Mouse (Mus musculus) heart, embryonic 16.5 days (tissue): Measurements from ENCODE around the gene Sncb. TPM values are rescaled to one million over a fixed set of nuclear protein-coding genes. Genes with fewer than 3 reads are reported as not detected.

ENCODE experiments used
- ATAC-seq: fragments of 200-750 bp; cut with Nextera tagmentation; replicated peaks from 2 replicates; pipeline ENCODE4 v1.8.0; 2017; ENCODE audit warnings: moderate number of reproducible peaks; ENCODE audit not compliant: insufficient read depth, low FRiP score; ENCODE audit errors: extremely low read depth
- H3K27ac ChIP-seq: fragments of 300-500 bp; sonication (generic); 2 replicates; pipeline ENCODE4 v1.5.1; 2014; ENCODE audit warnings: mild to moderate bottlenecking, low read length, control low read depth, moderate library complexity
- H3K27me3 ChIP-seq: fragments of 300-500 bp; sonication (generic); 2 replicates; pipeline ENCODE4 v1.6.1; 2014; ENCODE audit warnings: low read length, mixed read lengths; ENCODE audit not compliant: control insufficient read depth, insufficient read depth
- H3K36me3 ChIP-seq: fragments of 300-500 bp; sonication (generic); 2 replicates; pipeline ENCODE4 v1.6.1; 2014; ENCODE audit not compliant: control insufficient read depth, insufficient read depth
- H3K4me1 ChIP-seq: fragments of 300-500 bp; sonication (generic); 2 replicates; pipeline ENCODE4 v1.6.1; 2014; ENCODE audit warnings: low read length, mixed read lengths; ENCODE audit not compliant: control insufficient read depth, insufficient read depth
- H3K4me2 ChIP-seq: fragments of 300-500 bp; sonication (generic); 2 replicates; pipeline ENCODE4 v1.6.1; 2014; ENCODE audit warnings: low read depth, mild to moderate bottlenecking, control low read depth, low read length
- H3K4me3 ChIP-seq: fragments of 300-500 bp; sonication (generic); 2 replicates; pipeline ENCODE4 v1.5.1; 2014; ENCODE audit warnings: mild to moderate bottlenecking, control low read depth, low read length
- H3K9ac ChIP-seq: fragments of 300-500 bp; sonication (generic); 2 replicates; pipeline ENCODE4 v1.6.1; 2014; ENCODE audit warnings: low read length, control low read depth
- H3K9me3 ChIP-seq: fragments of 300-500 bp; sonication (generic); replicated peaks from 2 replicates; pipeline ENCODE4 v1.6.1; 2016; ENCODE audit warnings: low read length; ENCODE audit not compliant: control insufficient read depth
- WGBS: fragments of 180-500 bp; shearing (Covaris S2); extraction: QIAGEN DNeasy Blood & Tissue Kit; methylation state at CpG from one replicate; pipeline ENCODE4 v1.1.7; 2014; 5-methylcytosine and 5-hydroxymethylcytosine counted together
- polyA plus RNA-seq: library from polyadenylated mRNA; unstranded; fragments of >200 nt; fragmentation: Nextera tagmentation; extraction: Ambion mirVana; gene quantifications from 2 replicates; pipeline ENCODE4 v1.2.1, GENCODE M21; 2015

The Sncb gene
- polyA plus RNA-seq, 1 experiment from 2014 or later: not detected

DNA sequence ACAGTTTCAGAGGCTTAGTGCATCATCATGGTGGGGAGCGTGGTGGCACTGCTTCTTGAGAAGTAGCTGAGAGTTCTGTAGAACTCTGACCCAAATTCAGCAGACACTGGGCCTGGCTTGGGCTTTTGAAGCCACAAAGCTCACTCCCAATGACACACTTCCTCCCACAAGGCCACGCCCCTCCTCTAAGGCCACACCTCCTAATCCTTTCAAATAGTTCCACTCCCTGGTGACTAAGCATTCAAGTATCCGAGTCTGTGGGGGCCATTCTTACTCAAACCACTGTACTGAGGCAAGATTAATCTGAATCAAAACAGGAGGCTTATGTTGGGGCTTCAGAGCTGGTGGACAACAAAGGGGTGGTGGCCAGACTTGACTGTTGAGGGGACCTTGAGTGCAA is 55.5 kb downstream of the Sncb start:
- no peaks in the 10 kb centered on the region; the same call in 1 of the 2 replicates for H3K27me3 ChIP-seq
- no peaks in the 10 kb centered on the region for H3K9me3 ChIP-seq
- no peak overlapping the region for H3K4me3 ChIP-seq
- ATAC-seq: no peak
- H3K9ac ChIP-seq: no peak overlapping the region
- no peak overlapping the region for H3K27ac ChIP-seq
- H3K4me2 ChIP-seq: no peak overlapping the region
- H3K36me3 ChIP-seq: no peaks in the 10 kb centered on the region
- no peaks in the 10 kb centered on the region for H3K4me1 ChIP-seq
- WGBS: 65% methylated on average over 3 of the region's 3 CpGs

Other genes starting within 250 kb of the Sncb start
- 136 and 137 TPM in 2 replicates for gene 4833439L19Rik, start 201.2 kb downstream of the Sncb start, polyA plus RNA-seq
- gene Arl10, start 191.6 kb downstream of the Sncb start, polyA plus RNA-seq: 15.9 and 19.4 TPM in 2 replicates
- gene Nop16, start 176.5 kb downstream of the Sncb start, polyA plus RNA-seq: 55.0 and 56.7 TPM in 2 replicates
- gene Higd2a, start 176.4 kb downstream of the Sncb start, polyA plus RNA-seq: 272 and 295 TPM in 2 replicates
- 54.8 and 58.9 TPM in 2 replicates for gene Cltb, start 155.3 kb downstream of the Sncb start, polyA plus RNA-seq
- gene Faf2, start 144.8 kb downstream of the Sncb start, polyA plus RNA-seq: 39.8 and 42.7 TPM in 2 replicates
- 42.7 and 46.5 TPM in 2 replicates for gene Rnf44, start 72.7 kb downstream of the Sncb start, polyA plus RNA-seq
- gene Cdhr2, start 65.1 kb downstream of the Sncb start, polyA plus RNA-seq: 0.04 and 0.89 TPM in 2 replicates
- gene Gprin1, start 16.7 kb downstream of the Sncb start, polyA plus RNA-seq: 0.04 TPM in 1 of 2 replicates, not detected in the other
- gene Eif4e1b, start 17.4 kb upstream of the Sncb start, polyA plus RNA-seq: not detected in 2 replicates
- 5.2 and 5.7 TPM in 2 replicates for gene Tspan17, start 22.8 kb upstream of the Sncb start, polyA plus RNA-seq
- gene Unc5a, start 182.8 kb upstream of the Sncb start, polyA plus RNA-seq: 1.5 and 1.7 TPM in 2 replicates